Mouse (Mus musculus): ENCODE data around the gene Tm6sf1. TPM values are rescaled to one million over a fixed set of nuclear protein-coding genes. Genes with fewer than 3 reads are reported as not detected.
A peak's percentile ranks its signal among the peaks of the same experiment; 100 is the strongest.

The Tm6sf1 gene
- 2.2 and 2.3 TPM in 2 replicates for total RNA-seq (2012; rRNA removed)

GRCm38 (mm10) chr7:81858968-81859721, at the start of gene Tm6sf1:
Tm6sf1 (plus strand) TSS chr7:81859001.
- no peaks in the 10 kb centered on the region for H3K36me3 ChIP-seq (ENCODE audit: control insufficient read depth, insufficient read depth, low read length, poor library complexity, severe bottlenecking)
- in situ Hi-C loops (cut with MboI; ENCODE audit: low sequenced_read_pairs in 2 of 2, unreplicated experiment in 2 of 2): no loop called here
- H3K4me3 ChIP-seq (ENCODE audit: insufficient read depth in 1 of 2, low read depth in 1 of 2, low read length in 2 of 2, poor library complexity in 1 of 2, severe bottlenecking in 1 of 2): peak within 1 kb of the TSS; percentile 60 to 70
- no peaks in the 10 kb centered on the region for H3K9me3 ChIP-seq (ENCODE audit: control insufficient read depth, insufficient read depth, low read depth, low read length)
- TF ChIP-seq CHD2 (IDR thresholded peaks at IDR 0.05; ENCODE audit: low read depth, low read length) (no peak), MAFK (IDR thresholded peaks at IDR 0.05; ENCODE audit: insufficient read depth, low read depth, low read length) (no peak)
- no peak within 1 kb of the TSS for H3K27ac ChIP-seq (ENCODE audit: insufficient read depth, low read depth, low read length, poor library complexity, severe bottlenecking)
- H3K9ac ChIP-seq (ENCODE audit: insufficient read depth, low read depth, low read length, poor library complexity, severe bottlenecking): peak within 1 kb of the TSS; percentile 49
- H3K4me1 ChIP-seq (ENCODE audit: control insufficient read depth in 2 of 2, insufficient read depth in 2 of 2, low read length in 2 of 2, poor library complexity in 1 of 2): peaks cover 7 to 10% of the 10 kb centered on the region in 2 experiments
- DNase-seq (ENCODE audit: low read depth, low spot score): no peak

- Histone ChIP-seq H3K9ac (ENCODE audit: insufficient read depth, low read depth, low read length, poor library complexity, severe bottlenecking) (no peak overlapping the region), H3K4me3 (ENCODE audit: insufficient read depth in 1 of 2, low read depth in 1 of 2, low read length in 2 of 2, poor library complexity in 1 of 2, severe bottlenecking in 1 of 2) (no peak overlapping the region), H3K27ac (ENCODE audit: insufficient read depth, low read depth, low read length, poor library complexity, severe bottlenecking) (no peak overlapping the region), H3K36me3 (ENCODE audit: control insufficient read depth, insufficient read depth, low read length, poor library complexity, severe bottlenecking) (0 out of 2 replicates have a peak, but pooled peaks cover 2% of the 10 kb centered on the region), H3K4me1 (ENCODE audit: control insufficient read depth in 2 of 2, insufficient read depth in 2 of 2, low read length in 2 of 2, poor library complexity in 1 of 2) (peaks cover under 1 to 5% of the 10 kb centered on the region in 2 experiments; a peak in 3 of 4 replicates), H3K9me3 (ENCODE audit: control insufficient read depth, insufficient read depth, low read depth, low read length) (no peaks in the 10 kb centered on the region)
- TF ChIP-seq HCFC1 (IDR thresholded peaks at IDR 0.05; ENCODE audit: borderline replicate concordance, insufficient read depth, low read length): no peak
- TF ChIP-seq CHD2 (IDR thresholded peaks at IDR 0.05; ENCODE audit: low read depth, low read length): no peak
- TF ChIP-seq ZC3H11A (IDR thresholded peaks at IDR 0.05; ENCODE audit: borderline replicate concordance, low read depth, low read length): no peak
- TF ChIP-seq ZNF384 (IDR thresholded peaks at IDR 0.05; ENCODE audit: low read depth, low read length): no peak
- TF ChIP-seq MAFK (IDR thresholded peaks at IDR 0.05; ENCODE audit: insufficient read depth, low read depth, low read length): no peak
- DNase-seq (ENCODE audit: low read depth, low spot score): no peak
- in situ Hi-C loops (cut with MboI; ENCODE audit: low sequenced_read_pairs in 2 of 2, unreplicated experiment in 2 of 2): no loop called here
Observed at GRCm38 (mm10) chr7:81824906-81825305, 33.9 kb upstream of the Tm6sf1 start.

GRCm38 (mm10) chr7:81825381-81825780, 33.4 kb upstream of the Tm6sf1 start:
- in situ Hi-C loops (cut with MboI; ENCODE audit: low sequenced_read_pairs in 2 of 2, unreplicated experiment in 2 of 2): no loop called here
- TF ChIP-seq HCFC1 (IDR thresholded peaks at IDR 0.05; ENCODE audit: borderline replicate concordance, insufficient read depth, low read length) (no peak), ZC3H11A (IDR thresholded peaks at IDR 0.05; ENCODE audit: borderline replicate concordance, low read depth, low read length) (no peak), MAFK (IDR thresholded peaks at IDR 0.05; ENCODE audit: insufficient read depth, low read depth, low read length) (no peak)
- Histone ChIP-seq H3K9ac (ENCODE audit: insufficient read depth, low read depth, low read length, poor library complexity, severe bottlenecking) (no peak overlapping the region), H3K9me3 (ENCODE audit: control insufficient read depth, insufficient read depth, low read depth, low read length) (no peaks in the 10 kb centered on the region), H3K4me1 (ENCODE audit: control insufficient read depth in 2 of 2, insufficient read depth in 2 of 2, low read length in 2 of 2, poor library complexity in 1 of 2) (peaks cover 2 to 5% of the 10 kb centered on the region in 2 experiments; a peak in 3 of 4 replicates), H3K4me3 (ENCODE audit: insufficient read depth in 1 of 2, low read depth in 1 of 2, low read length in 2 of 2, poor library complexity in 1 of 2, severe bottlenecking in 1 of 2) (no peak overlapping the region), H3K36me3 (ENCODE audit: control insufficient read depth, insufficient read depth, low read length, poor library complexity, severe bottlenecking) (0 out of 2 replicates have a peak, but pooled peaks cover 2% of the 10 kb centered on the region), H3K27ac (ENCODE audit: insufficient read depth, low read depth, low read length, poor library complexity, severe bottlenecking) (no peak overlapping the region)
- no peak for DNase-seq (ENCODE audit: low read depth, low spot score)

GRCm38 (mm10) chr7:81827806-81828667, 30.8 kb upstream of the Tm6sf1 start:
- Histone ChIP-seq H3K4me3 (ENCODE audit: insufficient read depth in 1 of 2, low read depth in 1 of 2, low read length in 2 of 2, poor library complexity in 1 of 2, severe bottlenecking in 1 of 2) (peak overlapping the region; percentile 80 to 88), H3K27ac (ENCODE audit: insufficient read depth, low read depth, low read length, poor library complexity, severe bottlenecking) (no peak overlapping the region), H3K9me3 (ENCODE audit: control insufficient read depth, insufficient read depth, low read depth, low read length) (no peaks in the 10 kb centered on the region), H3K4me1 (ENCODE audit: control insufficient read depth in 2 of 2, insufficient read depth in 2 of 2, low read length in 2 of 2, poor library complexity in 1 of 2) (peaks cover 2 to 5% of the 10 kb centered on the region in 2 experiments; a peak in 3 of 4 replicates), H3K36me3 (ENCODE audit: control insufficient read depth, insufficient read depth, low read length, poor library complexity, severe bottlenecking) (0 out of 2 replicates have a peak, but pooled peaks cover 2% of the 10 kb centered on the region), H3K9ac (ENCODE audit: insufficient read depth, low read depth, low read length, poor library complexity, severe bottlenecking) (peak overlapping the region; percentile 80)
- in situ Hi-C loops (cut with MboI; ENCODE audit: low sequenced_read_pairs in 2 of 2, unreplicated experiment in 2 of 2): no loop called here
- no peak for DNase-seq (ENCODE audit: low read depth, low spot score)
- TF ChIP-seq ZNF384 (IDR thresholded peaks at IDR 0.05; ENCODE audit: low read depth, low read length): no peak
- no peak for TF ChIP-seq MAFK (IDR thresholded peaks at IDR 0.05; ENCODE audit: insufficient read depth, low read depth, low read length)
- TF ChIP-seq HCFC1 (IDR thresholded peaks at IDR 0.05; ENCODE audit: borderline replicate concordance, insufficient read depth, low read length): no peak
- TF ChIP-seq ZC3H11A (IDR thresholded peaks at IDR 0.05; ENCODE audit: borderline replicate concordance, low read depth, low read length): no peak
- TF ChIP-seq CHD2 (IDR thresholded peaks at IDR 0.05; ENCODE audit: low read depth, low read length): no peak

Measured in ES-E14 (cell line).